Mouse (Mus musculus): ENCODE measurements around the gene Spag7. TPM values are rescaled to one million over a fixed set of nuclear protein-coding genes. Genes with fewer than 3 reads are reported as not detected.

Spag7 gene
- polyA plus RNA-seq, 1 experiment: 52.4 TPM

- Histone ChIP-seq H3K36me3 (ENCODE audit: control insufficient read depth, insufficient read depth) (peaks cover 36% of the 10 kb centered on the region), H3K4me3 (peak overlapping the region; percentile 94), H3ac (ENCODE audit: control insufficient read depth, insufficient read length) (peak overlapping the region; percentile 88), H3K79me2 (ENCODE audit: control insufficient read depth, insufficient read depth) (peaks cover 64% of the 10 kb centered on the region), H3K27me3 (ENCODE audit: control insufficient read depth, insufficient read depth, insufficient read length) (no peaks in the 10 kb centered on the region), H3K4me2 (ENCODE audit: low read depth) (peak overlapping the region; percentile 99)
- peak; percentile 19 for TF ChIP-seq POLR2A (IDR thresholded peaks at IDR 0.05; ENCODE audit: insufficient read length, low read depth)
- TF ChIP-seq E2F4 (IDR thresholded peaks at IDR 0.05; ENCODE audit: insufficient read depth): no peak
Observed at GRCm38 (mm10) chr11:70653345-70654197, 15.6 kb downstream of the Spag7 start.

GRCm38 (mm10) chr11:70652884-70653344 lies 16.3 kb downstream of the Spag7 start:
- Histone ChIP-seq H3K27me3 (ENCODE audit: control insufficient read depth, insufficient read depth, insufficient read length) (no peaks in the 10 kb centered on the region), H3ac (ENCODE audit: control insufficient read depth, insufficient read length) (peak overlapping the region; percentile 88), H3K79me2 (ENCODE audit: control insufficient read depth, insufficient read depth) (peaks cover 58% of the 10 kb centered on the region), H3K36me3 (ENCODE audit: control insufficient read depth, insufficient read depth) (peaks cover 36% of the 10 kb centered on the region), H3K4me2 (ENCODE audit: low read depth) (peak overlapping the region; percentile 99), H3K4me3 (peak overlapping the region; percentile 94)
- peak; percentile 6 for TF ChIP-seq POLR2AphosphoS2 (IDR thresholded peaks at IDR 0.05; ENCODE audit: insufficient read length, low read depth)
- TF ChIP-seq REST (IDR thresholded peaks at IDR 0.05; ENCODE audit: insufficient read depth, insufficient read length): no peak

- Histone ChIP-seq H3ac (ENCODE audit: control insufficient read depth, insufficient read length) (no peak overlapping the region), H3K27me3 (ENCODE audit: control insufficient read depth, insufficient read depth, insufficient read length) (no peaks in the 10 kb centered on the region), H3K4me3 (peak overlapping the region; percentile 94), H3K36me3 (ENCODE audit: control insufficient read depth, insufficient read depth) (peaks cover 36% of the 10 kb centered on the region), H3K79me2 (ENCODE audit: control insufficient read depth, insufficient read depth) (peaks cover 51% of the 10 kb centered on the region), H3K4me2 (ENCODE audit: low read depth) (peak overlapping the region; percentile 99)
- TF ChIP-seq SRF (IDR thresholded peaks at IDR 0.05; ENCODE audit: control insufficient read depth, insufficient read length, low read depth) (no peak), POLR2AphosphoS2 (IDR thresholded peaks at IDR 0.05; ENCODE audit: insufficient read length, low read depth) (peak; percentile 81), TCF3 (IDR thresholded peaks at IDR 0.05; ENCODE audit: insufficient read length, low read depth) (peak; percentile 80), TCF12 (IDR thresholded peaks at IDR 0.05; ENCODE audit: insufficient read depth, poor library complexity, severe bottlenecking) (peak; percentile 88), MYOG (IDR thresholded peaks at IDR 0.05; ENCODE audit: control insufficient read depth in 1 of 3, insufficient read depth in 1 of 3, insufficient read length in 2 of 3, low read depth in 2 of 3) (peak; percentile 52 to 90 (median 68)), CEBPB (IDR thresholded peaks at IDR 0.05; ENCODE audit: insufficient read depth, poor library complexity, severe bottlenecking) (no peak), MYOD1 (IDR thresholded peaks at IDR 0.05; ENCODE audit: control insufficient read depth in 1 of 3, insufficient read length in 2 of 3, low read depth in 2 of 3) (peak; percentile 85 to 95 (median 93)), POLR2A (IDR thresholded peaks at IDR 0.05; ENCODE audit: insufficient read length, low read depth) (peak; percentile 14), USF1 (IDR thresholded peaks at IDR 0.05; ENCODE audit: low read depth) (no peak), E2F4 (IDR thresholded peaks at IDR 0.05; ENCODE audit: insufficient read depth) (no peak), REST (IDR thresholded peaks at IDR 0.05; ENCODE audit: insufficient read depth, insufficient read length) (no peak), MAX (IDR thresholded peaks at IDR 0.05; ENCODE audit: low read depth) (no peak)
Observed at GRCm38 (mm10) chr11:70652029-70652883, 17.0 kb downstream of the Spag7 start.

- H3K4me2 ChIP-seq (ENCODE audit: low read depth): peak overlapping the region; percentile 99
- H3K36me3 ChIP-seq (ENCODE audit: control insufficient read depth, insufficient read depth): peaks cover 36% of the 10 kb centered on the region
- peaks cover 51% of the 10 kb centered on the region for H3K79me2 ChIP-seq (ENCODE audit: control insufficient read depth, insufficient read depth)
- no peaks in the 10 kb centered on the region for H3K27me3 ChIP-seq (ENCODE audit: control insufficient read depth, insufficient read depth, insufficient read length)
- TF ChIP-seq POLR2A (IDR thresholded peaks at IDR 0.05; ENCODE audit: insufficient read length, low read depth): no peak
- TF ChIP-seq REST (IDR thresholded peaks at IDR 0.05; ENCODE audit: insufficient read depth, insufficient read length): no peak
- peak; percentile 73 for TF ChIP-seq POLR2AphosphoS2 (IDR thresholded peaks at IDR 0.05; ENCODE audit: insufficient read length, low read depth)
- peak in 1 of 3 experiments; percentile 19 for TF ChIP-seq MYOD1 (IDR thresholded peaks at IDR 0.05; ENCODE audit: control insufficient read depth in 1 of 3, insufficient read length in 2 of 3, low read depth in 2 of 3)
- no peak for TF ChIP-seq CEBPB (IDR thresholded peaks at IDR 0.05; ENCODE audit: insufficient read depth, poor library complexity, severe bottlenecking)
- TF ChIP-seq TCF12 (IDR thresholded peaks at IDR 0.05; ENCODE audit: insufficient read depth, poor library complexity, severe bottlenecking): no peak
- peak; percentile 85 for TF ChIP-seq USF1 (IDR thresholded peaks at IDR 0.05; ENCODE audit: low read depth)
- H3K4me3 ChIP-seq: peak overlapping the region; percentile 94
- no peak overlapping the region for H3ac ChIP-seq (ENCODE audit: control insufficient read depth, insufficient read length)
Observed at GRCm38 (mm10) chr11:70651391-70651790, 17.8 kb downstream of the Spag7 start.

Measured in myocyte (in vitro differentiated cells).